Mouse (Mus musculus): ENCODE results near the gene Ring1. TPM values are rescaled to one million over a fixed set of nuclear protein-coding genes. Genes with fewer than 3 reads are reported as not detected.
A peak's percentile ranks its signal among the peaks of the same experiment; 100 is the strongest.
"Not testable (repeated sequence)": the region's sequence is repeated elsewhere in the genome, so short reads cannot be mapped to it uniquely, and the experiment has no call there.

Ring1 gene
- polyA plus RNA-seq, 1 experiment from 2014 or later: 7.5 TPM

GRCm38 (mm10) chr17:33995651-33996050 lies 28.8 kb downstream of the Ring1 start:
- Histone ChIP-seq H3K4me2 (replicated peaks; ENCODE audit: low read depth, low read length) (no peak overlapping the region), H3K36me3 (ENCODE audit: control insufficient read depth, insufficient read depth, low read length) (no peaks in the 10 kb centered on the region), H3K27me3 (ENCODE audit: control insufficient read depth, insufficient read depth, low read length) (peaks cover 4% of the 10 kb centered on the region; the same call in 1 of the 2 replicates), H3K9ac (replicated peaks; ENCODE audit: low read depth, low read length) (no peak overlapping the region), H3K4me1 (ENCODE audit: control insufficient read depth, insufficient read depth, low read length) (no peaks in the 10 kb centered on the region), H3K27ac (ENCODE audit: low read length) (no peak overlapping the region), H3K4me3 (ENCODE audit: low read depth, low read length) (no peak overlapping the region), H3K9me3 (ENCODE audit: control insufficient read depth, low read depth, low read length) (no peaks in the 10 kb centered on the region)
- no peak for ATAC-seq (ENCODE audit: insufficient number of reproducible peaks, insufficient read depth, low FRiP score, low read depth)
- 22% methylated on average over 3 of the region's 3 CpGs for WGBS

- Histone ChIP-seq H3K9me3 (ENCODE audit: control insufficient read depth, low read depth, low read length) (no peaks in the 10 kb centered on the region), H3K4me1 (ENCODE audit: control insufficient read depth, insufficient read depth, low read length) (no peaks in the 10 kb centered on the region), H3K4me3 (ENCODE audit: low read depth, low read length) (no peak overlapping the region), H3K27ac (ENCODE audit: low read length) (no peak overlapping the region), H3K36me3 (ENCODE audit: control insufficient read depth, insufficient read depth, low read length) (no peaks in the 10 kb centered on the region), H3K9ac (replicated peaks; ENCODE audit: low read depth, low read length) (no peak overlapping the region), H3K4me2 (replicated peaks; ENCODE audit: low read depth, low read length) (no peak overlapping the region), H3K27me3 (ENCODE audit: control insufficient read depth, insufficient read depth, low read length) (peaks cover 2% of the 10 kb centered on the region; the same call in 1 of the 2 replicates)
- 91% methylated on average over 8 of the region's 8 CpGs for WGBS
- ATAC-seq (ENCODE audit: insufficient number of reproducible peaks, insufficient read depth, low FRiP score, low read depth): no peak
These were observed 29.5 kb downstream of the Ring1 start for GRCm38 (mm10) chr17:33994959-33995358.

DNA sequence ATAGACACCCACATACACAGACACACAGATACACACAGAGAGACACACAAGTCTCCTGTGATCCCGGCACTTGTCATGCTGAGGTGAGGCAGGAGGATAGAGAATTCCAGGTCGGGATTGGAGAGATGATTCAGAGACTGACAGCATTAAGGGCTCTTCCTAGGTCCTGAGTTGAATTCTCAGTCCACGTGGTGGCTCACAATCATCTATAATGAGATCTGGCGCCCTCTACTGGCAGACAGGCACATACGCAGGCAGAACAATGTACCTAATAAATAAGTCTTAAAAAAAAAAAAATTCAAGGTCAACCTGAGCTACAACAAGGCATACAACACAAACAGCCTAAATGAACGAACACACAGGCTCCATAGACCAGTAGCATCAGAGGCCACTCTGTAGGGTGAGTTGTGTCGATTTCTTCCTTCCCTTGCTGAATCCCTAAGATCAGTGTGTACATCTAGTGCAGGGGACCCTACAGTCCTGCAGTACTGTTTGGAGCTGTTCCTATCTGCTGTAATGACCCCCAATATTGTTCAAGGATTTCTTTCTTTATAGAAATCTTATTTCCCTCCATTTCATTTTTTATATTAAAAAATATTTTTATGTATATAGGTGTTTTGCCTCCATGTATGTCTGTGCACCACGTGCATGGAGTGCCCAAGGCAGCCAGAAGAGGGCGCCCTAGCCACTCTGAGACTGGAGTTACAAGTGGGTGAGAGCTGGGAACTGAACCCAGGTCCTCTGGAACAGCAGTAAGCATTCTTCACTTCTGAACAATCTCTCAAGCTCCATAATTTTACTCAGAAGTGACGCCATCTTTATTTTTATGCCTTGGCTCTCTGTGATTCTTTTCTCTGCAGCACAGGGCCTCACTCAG lies 32.5 kb downstream of the Ring1 start:
- Histone ChIP-seq H3K9ac (replicated peaks; ENCODE audit: low read depth, low read length) (no peak overlapping the region), H3K27me3 (ENCODE audit: control insufficient read depth, insufficient read depth, low read length) (no peaks in the 10 kb centered on the region), H3K36me3 (ENCODE audit: control insufficient read depth, insufficient read depth, low read length) (no peaks in the 10 kb centered on the region), H3K4me2 (replicated peaks; ENCODE audit: low read depth, low read length) (no peak overlapping the region), H3K27ac (ENCODE audit: low read length) (no peak overlapping the region), H3K9me3 (ENCODE audit: control insufficient read depth, low read depth, low read length) (no peaks in the 10 kb centered on the region), H3K4me1 (ENCODE audit: control insufficient read depth, insufficient read depth, low read length) (no peaks in the 10 kb centered on the region), H3K4me3 (ENCODE audit: low read depth, low read length) (no peak overlapping the region)
- WGBS: 30% methylated on average over 10 of the region's 10 CpGs
- ATAC-seq (ENCODE audit: insufficient number of reproducible peaks, insufficient read depth, low FRiP score, low read depth): no peak

GRCm38 (mm10) chr17:33982136-33982535 lies 42.3 kb downstream of the Ring1 start:
- H3K4me3 ChIP-seq (ENCODE audit: low read depth, low read length); H3K4me1 ChIP-seq (ENCODE audit: control insufficient read depth, insufficient read depth, low read length); H3K27ac ChIP-seq (ENCODE audit: low read length); H3K9me3 ChIP-seq (ENCODE audit: control insufficient read depth, low read depth, low read length); H3K36me3 ChIP-seq (ENCODE audit: control insufficient read depth, insufficient read depth, low read length); H3K9ac ChIP-seq (replicated peaks; ENCODE audit: low read depth, low read length); ATAC-seq (ENCODE audit: insufficient number of reproducible peaks, insufficient read depth, low FRiP score, low read depth): not testable (repeated sequence)
- 0 out of 2 replicates have a peak overlapping the region, but pooled peaks have one; percentile 46 for H3K4me2 ChIP-seq (replicated peaks; ENCODE audit: low read depth, low read length)
- H3K27me3 ChIP-seq (ENCODE audit: control insufficient read depth, insufficient read depth, low read length): peaks cover 17% of the 10 kb centered on the region
- WGBS: 12% methylated on average over 8 of the region's 8 CpGs

DNA sequence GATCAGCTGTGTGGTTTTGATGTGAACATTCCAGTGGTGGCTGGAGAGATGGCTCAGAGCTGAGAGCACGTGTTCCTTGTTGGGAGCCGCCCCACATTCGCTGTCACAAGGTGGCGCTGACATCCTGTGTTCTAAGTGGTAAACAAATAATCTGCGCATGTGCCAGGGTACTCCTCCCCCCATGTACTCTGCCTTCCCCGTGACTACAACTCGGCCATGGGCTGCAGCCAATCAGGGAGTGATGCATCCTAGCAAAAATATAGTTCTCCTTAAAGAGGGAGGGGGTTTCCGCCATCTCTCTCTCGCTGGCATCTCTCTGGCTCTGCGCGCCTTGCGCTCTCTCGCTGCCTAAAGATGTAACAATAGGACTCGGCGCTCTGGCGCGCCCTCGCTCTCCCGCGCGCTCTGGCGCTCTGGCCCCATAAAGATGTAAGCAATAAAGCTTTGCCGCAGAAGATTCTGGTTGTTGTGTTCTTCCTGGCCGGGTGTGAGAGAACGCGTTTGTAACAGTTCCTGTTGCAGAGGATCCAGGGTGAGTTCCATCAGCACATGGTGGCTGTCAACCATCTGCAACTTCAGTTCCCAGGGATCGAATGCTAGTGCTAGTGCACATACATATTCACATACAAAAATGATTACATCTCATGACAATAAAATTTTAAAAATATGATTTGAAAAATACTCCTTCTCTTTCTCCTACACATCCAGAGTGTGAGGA lies 43.1 kb downstream of the Ring1 start:
- not testable (repeated sequence) for H3K4me1 ChIP-seq (ENCODE audit: control insufficient read depth, insufficient read depth, low read length); H3K9ac ChIP-seq (replicated peaks; ENCODE audit: low read depth, low read length); H3K9me3 ChIP-seq (ENCODE audit: control insufficient read depth, low read depth, low read length); H3K36me3 ChIP-seq (ENCODE audit: control insufficient read depth, insufficient read depth, low read length)
- peak; percentile 84 for ATAC-seq (ENCODE audit: insufficient number of reproducible peaks, insufficient read depth, low FRiP score, low read depth)
- WGBS: 1% methylated on average over 27 of the region's 27 CpGs
- H3K27me3 ChIP-seq (ENCODE audit: control insufficient read depth, insufficient read depth, low read length): peaks cover 17% of the 10 kb centered on the region
- peak overlapping the region; percentile 37 for H3K4me3 ChIP-seq (ENCODE audit: low read depth, low read length)
- H3K27ac ChIP-seq (ENCODE audit: low read length): peak overlapping the region; percentile 78
- peak overlapping the region; percentile 46 for H3K4me2 ChIP-seq (replicated peaks; ENCODE audit: low read depth, low read length)

- Histone ChIP-seq H3K27ac (ENCODE audit: low read length) (no peak overlapping the region), H3K9me3 (ENCODE audit: control insufficient read depth, low read depth, low read length) (no peaks in the 10 kb centered on the region), H3K4me3 (ENCODE audit: low read depth, low read length) (no peak overlapping the region), H3K27me3 (ENCODE audit: control insufficient read depth, insufficient read depth, low read length) (peaks cover 17% of the 10 kb centered on the region), H3K9ac (replicated peaks; ENCODE audit: low read depth, low read length) (no peak overlapping the region), H3K4me1 (ENCODE audit: control insufficient read depth, insufficient read depth, low read length) (peaks cover 4% of the 10 kb centered on the region; the same call in 1 of the 2 replicates), H3K4me2 (replicated peaks; ENCODE audit: low read depth, low read length) (no peak overlapping the region), H3K36me3 (ENCODE audit: control insufficient read depth, insufficient read depth, low read length) (no peaks in the 10 kb centered on the region)
- WGBS: 74% methylated on average over 19 of the region's 19 CpGs
- ATAC-seq (ENCODE audit: insufficient number of reproducible peaks, insufficient read depth, low FRiP score, low read depth): no peak
These were observed 44.1 kb downstream of the Ring1 start for GRCm38 (mm10) chr17:33980181-33981035.

GRCm38 (mm10) chr17:33979512-33980050 lies 44.9 kb downstream of the Ring1 start:
- no peaks in the 10 kb centered on the region for H3K36me3 ChIP-seq (ENCODE audit: control insufficient read depth, insufficient read depth, low read length)
- no peaks in the 10 kb centered on the region for H3K9me3 ChIP-seq (ENCODE audit: control insufficient read depth, low read depth, low read length)
- H3K9ac ChIP-seq (replicated peaks; ENCODE audit: low read depth, low read length): no peak overlapping the region
- no peak overlapping the region for H3K27ac ChIP-seq (ENCODE audit: low read length)
- H3K4me2 ChIP-seq (replicated peaks; ENCODE audit: low read depth, low read length): no peak overlapping the region
- 66% methylated on average over 6 of the region's 6 CpGs for WGBS
- no peak for ATAC-seq (ENCODE audit: insufficient number of reproducible peaks, insufficient read depth, low FRiP score, low read depth)
- peaks cover 4% of the 10 kb centered on the region; the same call in 1 of the 2 replicates for H3K4me1 ChIP-seq (ENCODE audit: control insufficient read depth, insufficient read depth, low read length)
- peaks cover 17% of the 10 kb centered on the region for H3K27me3 ChIP-seq (ENCODE audit: control insufficient read depth, insufficient read depth, low read length)
- no peak overlapping the region for H3K4me3 ChIP-seq (ENCODE audit: low read depth, low read length)

DNA sequence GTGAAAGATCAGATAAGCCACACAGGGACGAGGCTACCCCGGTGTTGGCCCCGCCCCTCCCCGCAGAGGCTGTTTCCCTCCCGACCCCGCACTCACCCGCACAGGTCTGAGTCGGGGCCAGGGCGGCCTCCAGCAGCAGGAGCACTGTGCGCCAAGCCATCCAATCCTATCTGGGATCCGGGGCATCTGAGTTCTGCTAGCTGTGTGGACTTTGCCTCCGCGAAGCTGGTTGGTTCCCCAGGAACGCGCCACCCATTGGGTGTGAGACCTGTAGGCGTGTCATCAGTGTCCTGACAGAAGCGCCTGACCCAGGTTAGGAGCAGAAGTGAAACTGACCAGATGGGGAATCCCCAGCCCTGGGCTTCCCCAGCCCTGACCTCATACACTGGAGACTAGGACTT lies 45.8 kb downstream of the Ring1 start:
- Histone ChIP-seq H3K4me2 (replicated peaks; ENCODE audit: low read depth, low read length) (peak overlapping the region; percentile 59), H3K36me3 (ENCODE audit: control insufficient read depth, insufficient read depth, low read length) (no peaks in the 10 kb centered on the region), H3K4me3 (ENCODE audit: low read depth, low read length) (peak overlapping the region; percentile 29), H3K27me3 (ENCODE audit: control insufficient read depth, insufficient read depth, low read length) (peaks cover 17% of the 10 kb centered on the region), H3K9ac (replicated peaks; ENCODE audit: low read depth, low read length) (0 out of 2 replicates have a peak overlapping the region, but pooled peaks have one; percentile 25), H3K4me1 (ENCODE audit: control insufficient read depth, insufficient read depth, low read length) (peaks cover 4% of the 10 kb centered on the region; the same call in 1 of the 2 replicates), H3K9me3 (ENCODE audit: control insufficient read depth, low read depth, low read length) (no peaks in the 10 kb centered on the region), H3K27ac (ENCODE audit: low read length) (no peak overlapping the region)
- under 1% methylated on average over 16 of the region's 17 CpGs for WGBS
- peak; percentile 75 for ATAC-seq (ENCODE audit: insufficient number of reproducible peaks, insufficient read depth, low FRiP score, low read depth)
